Mouse (Mus musculus) urinary bladder, postnatal 4 days (tissue): ENCODE results near the gene Usp46.

Experiments
- DNase-seq, 2 experiments: peaks; one replicate each; pipeline ENCODE4 v3.0.0; 2021 to 2022; ENCODE audit warnings: low spot score in 2 of 2

Gene Usp46

GRCm38 (mm10) chr5:73955005-73955404 is 113.2 kb downstream of the Usp46 start:
- no peak for DNase-seq

- DNase-seq, result no peak
Observed at GRCm38 (mm10) chr5:73953066-73953614, 115.1 kb downstream of the Usp46 start.

DNA sequence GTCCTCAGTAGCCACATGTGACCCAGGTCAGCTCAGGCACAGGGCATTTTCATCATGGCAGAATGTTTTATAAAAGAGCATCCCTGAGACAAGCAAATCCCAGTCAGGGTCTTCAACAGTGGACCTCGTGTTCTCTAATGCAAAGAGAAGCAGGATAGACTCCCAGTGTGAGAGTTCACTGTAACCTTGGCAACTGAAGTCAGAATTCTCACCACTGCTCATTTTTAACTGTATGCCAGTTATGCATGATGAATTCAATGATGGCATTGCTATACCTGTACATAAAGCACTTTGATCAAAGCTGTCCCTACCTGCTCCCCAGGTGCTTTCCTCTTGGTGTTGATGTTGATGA is 116.6 kb downstream of the Usp46 start:
- no peak for DNase-seq

DNA sequence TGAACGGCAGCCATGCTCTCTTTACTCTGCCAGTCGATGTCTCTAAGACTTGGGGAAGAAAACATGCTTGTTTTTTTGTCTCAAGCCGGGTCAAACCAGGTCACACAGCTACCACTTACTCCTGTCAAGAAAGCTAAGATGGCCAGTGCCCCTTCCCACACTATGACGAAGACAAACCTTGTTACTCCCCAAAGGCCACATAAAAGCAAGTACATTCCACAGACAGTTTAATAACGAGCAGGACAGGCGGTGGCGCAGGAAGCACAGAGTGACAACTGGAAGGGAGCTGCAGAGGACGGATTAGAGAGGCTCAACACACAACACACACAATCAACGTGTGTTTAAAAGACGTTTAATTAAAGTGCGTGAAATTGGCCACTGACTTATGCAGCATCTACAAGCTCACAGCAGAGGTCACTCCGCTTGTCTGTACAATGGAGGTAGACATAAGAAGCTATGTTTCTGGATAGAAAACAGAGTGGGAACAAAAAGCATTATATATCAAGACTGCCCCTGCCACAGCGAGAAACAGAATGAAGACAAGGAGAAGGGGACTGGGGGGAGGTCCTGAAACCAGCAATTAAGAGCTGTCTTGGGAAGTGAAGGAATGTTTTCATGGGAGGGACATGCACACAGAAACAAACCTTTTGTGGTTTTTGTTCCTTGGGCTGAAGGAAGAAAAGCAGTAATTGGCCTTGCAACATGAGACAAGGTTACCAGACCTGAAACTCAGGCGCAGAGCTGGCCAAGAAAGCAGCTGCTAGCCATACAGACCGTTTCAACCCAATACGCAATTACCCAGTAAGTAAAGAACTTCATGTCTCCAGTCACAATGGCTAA is 117.2 kb downstream of the Usp46 start:
- no peak for DNase-seq
